Mouse (Mus musculus) heart, postnatal 0 days (tissue): ENCODE data around the gene Rsph6a.

Source experiments
- CTCF ChIP-seq: IDR thresholded peaks from 2 replicates; pipeline ENCODE4 v1.5.1; 2016; ENCODE audit warnings: antibody characterized with exemption, control low read depth, low read depth
- EP300 ChIP-seq: IDR thresholded peaks from 2 replicates; pipeline ENCODE4 v1.6.1; 2016; ENCODE audit warnings: antibody characterized with exemption, low read depth

GRCm38 (mm10) chr7:19083096-19083495 lies 28.6 kb downstream of the Rsph6a start:
- no peak for TF ChIP-seq CTCF
- TF ChIP-seq EP300, result no peak
